Mouse (Mus musculus) ES-Bruce4 (cell line): ENCODE results near the gene Gucy2c.

Source experiments
- CTCF ChIP-seq: IDR thresholded peaks from one replicate; pipeline ENCODE4 v1.8.1; 2011; ENCODE audit warnings: low read depth, low read length
- POLR2A ChIP-seq: IDR thresholded peaks from one replicate; pipeline ENCODE4 v1.8.1; 2011; ENCODE audit warnings: low read length; ENCODE audit not compliant: insufficient read depth

GRCm38 (mm10) chr6:136650664-136651063, 130.9 kb downstream of the Gucy2c start:
- no peak for TF ChIP-seq CTCF
- TF ChIP-seq POLR2A = no peak
